Comparison of ENCODE assay signal across 23 mouse cellular contexts in the genomic region with DNA sequence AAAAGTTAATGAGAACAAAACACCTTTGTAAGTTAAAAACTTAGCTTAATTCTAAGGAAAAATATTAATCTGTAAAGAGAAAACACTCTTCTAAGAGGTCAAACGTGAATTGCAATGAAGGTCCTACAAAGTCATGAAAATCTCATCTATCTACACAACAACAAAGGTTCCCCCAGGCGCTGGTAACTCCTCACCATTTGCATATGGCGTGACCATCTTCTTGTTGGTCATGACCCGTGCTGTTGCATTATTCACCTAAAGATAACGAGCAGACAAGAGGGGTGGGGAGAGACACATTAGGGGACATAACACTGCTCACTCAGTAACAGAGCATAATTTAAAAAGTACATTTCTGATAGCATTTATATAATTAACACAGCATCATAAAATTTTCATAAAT. TPM values are rescaled to one million over a fixed set of nuclear protein-coding genes. Genes with fewer than 3 reads are reported as not detected.
DNase-seq lines count a peak whose midpoint lies in the region; TF ChIP-seq lines count a peak whose summit lies in the region.
"Had no signal": no experiment of that assay in that cellular context is flagged by ENCODE, and none has a peak within 500 bp of the region (broad histone marks: within the 10 kb centered on the region; RNA-seq: fewer than 3 reads in every experiment).

No protein-coding gene starts in this region.

- DNase-seq in ES-CJ7 (ENCODE audit: low read depth, low spot score), result peak; percentile 74
- DNase-seq in ZHBTc4 (ENCODE audit: low read depth, low spot score), result peak; percentile 65
- no peak for DNase-seq in adipocyte (ENCODE audit: low spot score)
- no peak for DNase-seq in gastrocnemius, adult 8-10 months (ENCODE audit: low spot score in 2 of 2)
- DNase-seq in embryonic facial prominence, embryonic 10.5 days (ENCODE audit: low spot score), result no peak
- DNase-seq: adrenal gland, adult 8-10 months; adrenal gland, postnatal 14 days; adrenal gland, postnatal 36 days; cerebellum, adult 11-12 months; cerebellum, adult 2 months; cerebellum, adult 9-10 months; cerebellum, postnatal 10 days; cerebellum, postnatal 25 days had no signal

- no peak for TF ChIP-seq CTCF in ES-Bruce4 (IDR thresholded peaks at IDR 0.05; ENCODE audit: low read depth, low read length)

- TF ChIP-seq POLR2A in ES-Bruce4 (IDR thresholded peaks at IDR 0.05; ENCODE audit: insufficient read depth, low read length), result no peak

- peaks cover 6% of the 10 kb centered on the region for H3K4me1 ChIP-seq in ES-Bruce4 (ENCODE audit: control insufficient read depth, insufficient read depth, low read length)
- peaks cover 18% of the 10 kb centered on the region for H3K4me1 ChIP-seq in embryonic facial prominence, embryonic 10.5 days

- TF ChIP-seq EP300 in ES-Bruce4 (IDR thresholded peaks at IDR 0.05; ENCODE audit: insufficient read depth, low read depth, low read length), result peak; percentile 91

- H3K36me3 ChIP-seq in ES-Bruce4 (ENCODE audit: control insufficient read depth, insufficient read depth, low read length, poor library complexity, severe bottlenecking), result peaks cover 2% of the 10 kb centered on the region
- peaks cover 68% of the 10 kb centered on the region for H3K36me3 ChIP-seq in embryonic facial prominence, embryonic 10.5 days (replicated peaks)

- 0 out of 2 replicates have a peak overlapping the region, but pooled peaks have one; percentile 57 for H3K27ac ChIP-seq in ES-Bruce4 (ENCODE audit: insufficient read depth, low read length)
- H3K27ac ChIP-seq in embryonic facial prominence, embryonic 10.5 days (replicated peaks), result no peak overlapping the region
- H3K27ac ChIP-seq: embryonic facial prominence, embryonic 13.5 days; embryonic facial prominence, embryonic 15.5 days; forebrain, embryonic 10.5 days; forebrain, embryonic 12.5 days had no signal

- H3K9me3 ChIP-seq in ES-Bruce4 (replicated peaks; ENCODE audit: control insufficient read depth, insufficient read depth, low read length, poor library complexity, severe bottlenecking), result no peaks in the 10 kb centered on the region
- H3K9me3 ChIP-seq in embryonic facial prominence, embryonic 10.5 days, result no peaks in the 10 kb centered on the region
- H3K9me3 ChIP-seq: embryonic facial prominence, embryonic 13.5 days; embryonic facial prominence, embryonic 15.5 days; forebrain, embryonic 10.5 days; forebrain, embryonic 12.5 days had no signal

- 84% methylated on average over 5 of the region's 5 CpGs for WGBS in embryonic facial prominence, embryonic 10.5 days

- H3K9ac ChIP-seq in ES-Bruce4 (ENCODE audit: low read depth, poor library complexity, severe bottlenecking), result no peak overlapping the region
- H3K9ac ChIP-seq: embryonic facial prominence, embryonic 13.5 days; embryonic facial prominence, embryonic 15.5 days; forebrain, embryonic 12.5 days had no signal

- H3K4me3 ChIP-seq in ES-Bruce4 (ENCODE audit: low read depth, low read length), result no peak overlapping the region
- no peak overlapping the region for H3K4me3 ChIP-seq in embryonic facial prominence, embryonic 10.5 days
- H3K4me3 ChIP-seq: embryonic facial prominence, embryonic 13.5 days; embryonic facial prominence, embryonic 15.5 days; erythroblast, embryonic 14.5 days; forebrain, embryonic 10.5 days; forebrain, embryonic 12.5 days had no signal

- H3K27me3 ChIP-seq in ES-Bruce4 (ENCODE audit: control insufficient read depth, insufficient read depth, low read length, poor library complexity, severe bottlenecking), result no peaks in the 10 kb centered on the region
- H3K27me3 ChIP-seq in embryonic facial prominence, embryonic 10.5 days (replicated peaks; ENCODE audit: low read depth, poor library complexity, severe bottlenecking), result no peaks in the 10 kb centered on the region
- H3K27me3 ChIP-seq: embryonic facial prominence, embryonic 13.5 days; embryonic facial prominence, embryonic 15.5 days; forebrain, embryonic 12.5 days had no signal

RNA-seq across cellular contexts. Expression of a gene that starts 52.2 kb away (rescaled TPM):
- polyA plus RNA-seq in ES-Bruce4 (2011; ENCODE audit: insufficient read depth, insufficient read length, low read depth, missing spikeins), result 1.9 and 2.1 TPM in 2 replicates
- total RNA-seq in gastrocnemius, adult 8-10 months (2022), result 1,000 to 10,000 TPM; 3,053 to 3,564 (median 3,434) TPM
- polyA plus RNA-seq in embryonic facial prominence, embryonic 10.5 days (2016; fragmentation: Nextera tagmentation; extraction: Ambion mirVana), result 0.72 and 0.86 TPM in 2 replicates
- total RNA-seq: ES-E14, MEL had no signal
- polyA plus RNA-seq: erythroblast, embryonic 14.5 days; forebrain, embryonic 12.5 days; forebrain, embryonic 14.5 days; forebrain, embryonic 16.5 days had no signal

RNA-seq across cellular contexts. Expression of a gene that starts 58.2 kb away (rescaled TPM):
- polyA plus RNA-seq in ES-Bruce4 (2011; ENCODE audit: insufficient read depth, insufficient read length, low read depth, missing spikeins), result not detected in 2 replicates
- total RNA-seq in gastrocnemius, adult 8-10 months (2022), result 10 to 100 TPM; 29.4 to 66.8 (median 49.7) TPM
- polyA plus RNA-seq in embryonic facial prominence, embryonic 10.5 days (2016; fragmentation: Nextera tagmentation; extraction: Ambion mirVana), result 0.07 and 0.16 TPM in 2 replicates
- total RNA-seq: MEL had no signal
- polyA plus RNA-seq: forebrain, embryonic 12.5 days; forebrain, embryonic 14.5 days; forebrain, embryonic 16.5 days had no signal

Comparison
In these comparisons a context has a peak if more than half of its experiments do, and no peak if none do; other contexts are left out.
1. DNase-seq: peak in ES-CJ7 (single experiment) and ZHBTc4 (single experiment); none in adipocyte (single experiment), gastrocnemius, adult 8-10 months (0 of 2) and embryonic facial prominence, embryonic 10.5 days (single experiment).